Mouse (Mus musculus) ES-Bruce4 (cell line): ENCODE data around the gene Rfk.

Experiments
- CTCF ChIP-seq: IDR thresholded peaks from one replicate; pipeline ENCODE4 v1.8.1; 2011; ENCODE audit warnings: low read depth, low read length
- POLR2A ChIP-seq: IDR thresholded peaks from one replicate; pipeline ENCODE4 v1.8.1; 2011; ENCODE audit warnings: low read length; ENCODE audit not compliant: insufficient read depth

DNA sequence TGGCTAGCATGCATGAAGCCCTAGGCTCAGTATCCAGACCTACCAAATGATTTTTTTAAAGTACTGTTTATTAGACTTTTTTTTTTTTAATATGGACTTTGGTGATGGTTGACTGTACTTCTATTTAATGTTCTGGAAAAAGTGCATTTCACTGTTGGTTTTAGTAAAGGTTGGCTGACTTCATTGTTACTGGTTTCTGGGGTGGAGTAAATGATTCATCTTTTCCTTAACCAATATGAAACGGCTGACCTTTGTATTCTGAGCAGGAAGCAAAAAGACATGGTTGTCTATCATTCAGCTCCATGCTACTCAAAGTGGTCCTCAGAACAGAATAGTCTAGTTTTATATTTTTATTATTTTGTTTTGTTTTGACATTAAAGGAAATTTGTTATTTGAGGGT lies 8.4 kb upstream of the Rfk start:
- TF ChIP-seq CTCF, result no peak
- no peak for TF ChIP-seq POLR2A
